Mouse (Mus musculus) testis, adult 10 weeks (tissue): ENCODE data around the gene Zdhhc9. TPM values are rescaled to one million over a fixed set of nuclear protein-coding genes. Genes with fewer than 3 reads are reported as not detected.

Source experiments
- polyA plus RNA-seq: library from polyadenylated mRNA; stranded (reverse); fragments of 350-450 nt; fragmentation: Illumina TruSeq; extraction: RNeasy Lipid Tissue Mini Kit (QIAGEN cat#74804); gene quantifications from one replicate; pipeline ENCODE4 v1.2.3, GENCODE M21; 2014; ENCODE audit warnings: low read depth, low replicate concordance

Zdhhc9 gene
- 12.1 TPM for polyA plus RNA-seq

GRCm38 (mm10) chrX:48208519-48209185 is at the start of gene Zdhhc9:
Zdhhc9 (minus strand) TSS chrX:48208878.

GRCm38 (mm10) chrX:48256468-48257007 is 47.9 kb upstream of the Zdhhc9 start, which contains the start of gene Utp14a:
Utp14a (plus strand) TSS chrX:48256862.

GRCm38 (mm10) chrX:48146262-48146661 is 62.4 kb downstream of the Zdhhc9 start, which contains the start of gene Sash3:
Sash3 (plus strand) TSS chrX:48146436.

Other genes starting within 250 kb of the Zdhhc9 start
- gene Apln, start 174.0 kb downstream of the Zdhhc9 start, polyA plus RNA-seq = 4.2 TPM
- gene Xpnpep2, start 100.2 kb downstream of the Zdhhc9 start, polyA plus RNA-seq = 0.32 TPM
- 0.20 TPM for gene Sash3, start 62.4 kb downstream of the Zdhhc9 start, polyA plus RNA-seq
- gene Utp14a, start 48.0 kb upstream of the Zdhhc9 start, polyA plus RNA-seq = 5.9 TPM
- gene Bcorl1, start 132.5 kb upstream of the Zdhhc9 start, polyA plus RNA-seq = 1.5 TPM